Mouse (Mus musculus) liver, adult 2 months (tissue): ENCODE data around the gene Col15a1. TPM values are rescaled to one million over a fixed set of nuclear protein-coding genes. Genes with fewer than 3 reads are reported as not detected.

ENCODE experiments used
- DNase-seq: peaks from one replicate; pipeline ENCODE4 v3.0.0-alpha.2; 2011; ENCODE audit warnings: low read depth, low spot score; ENCODE audit errors: extremely low read depth
- H3K27ac ChIP-seq: fragments of 200-500 bp; replicated peaks from 2 replicates; pipeline ENCODE4 v1.5.1; 2012; ENCODE audit warnings: low read depth, mild to moderate bottlenecking, control low read depth, inconsistent platforms, low read length; ENCODE audit not compliant: insufficient read depth
- H3K27me3 ChIP-seq: fragments of 200-500 bp; 2 replicates; pipeline ENCODE4 v1.6.1; 2012; ENCODE audit warnings: mild to moderate bottlenecking, moderate library complexity, low read length, inconsistent platforms; ENCODE audit not compliant: control insufficient read depth, insufficient read depth
- H3K36me3 ChIP-seq: fragments of 200-500 bp; 2 replicates; pipeline ENCODE4 v1.6.1; 2012; ENCODE audit warnings: low read length, inconsistent platforms; ENCODE audit not compliant: control insufficient read depth, insufficient read depth
- H3K4me1 ChIP-seq: fragments of 200-500 bp; 2 replicates; pipeline ENCODE4 v1.6.1; 2011; ENCODE audit warnings: low read length; ENCODE audit not compliant: control insufficient read depth, insufficient read depth
- H3K4me3 ChIP-seq: fragments of 200-500 bp; 2 replicates; pipeline ENCODE4 v1.5.1; 2011; ENCODE audit warnings: low read depth, mild to moderate bottlenecking, control low read depth, low read length, moderate library complexity; ENCODE audit not compliant: insufficient read depth
- H3K79me2 ChIP-seq: fragments of 200-500 bp; 2 replicates; pipeline ENCODE4 v1.6.1; 2012; ENCODE audit warnings: inconsistent platforms, mild to moderate bottlenecking, low read length, moderate library complexity; ENCODE audit not compliant: control insufficient read depth, insufficient read depth
- H3K9ac ChIP-seq: fragments of 200-500 bp; 2 replicates; pipeline ENCODE4 v1.6.1; 2012; ENCODE audit warnings: low read depth, mild to moderate bottlenecking, control low read depth, inconsistent platforms, low read length
- CTCF ChIP-seq: fragments of 200-500 bp; IDR thresholded peaks from 2 replicates; pipeline ENCODE4 v1.5.1; 2011; ENCODE audit warnings: low read depth, low read length, control low read depth
- POLR2A ChIP-seq: fragments of 200-500 bp; IDR thresholded peaks from 2 replicates; pipeline ENCODE4 v1.6.1; 2011; ENCODE audit warnings: low read length, control low read depth; ENCODE audit not compliant: insufficient read depth; ENCODE audit errors: extremely low read depth
- WGBS: fragments of 180-500 bp; shearing (Covaris S2); methylation state at CpG from one replicate; pipeline ENCODE4 v1.1.7; 2018; 5-methylcytosine and 5-hydroxymethylcytosine counted together
- polyA plus RNA-seq: library from polyadenylated mRNA; depleted of rRNA; stranded (reverse); fragments of >200 nt; gene quantifications from 2 replicates; pipeline ENCODE4 v1.2.3, GENCODE M21; 2012
- total RNA-seq: library from RNA; depleted of rRNA; stranded (reverse); fragments of >200 nt; gene quantifications from 2 replicates; pipeline ENCODE4 v1.2.3, GENCODE M21; 2014

The Col15a1 gene
- total and polyA plus RNA-seq, 2 experiments, result 4.9 TPM

DNA sequence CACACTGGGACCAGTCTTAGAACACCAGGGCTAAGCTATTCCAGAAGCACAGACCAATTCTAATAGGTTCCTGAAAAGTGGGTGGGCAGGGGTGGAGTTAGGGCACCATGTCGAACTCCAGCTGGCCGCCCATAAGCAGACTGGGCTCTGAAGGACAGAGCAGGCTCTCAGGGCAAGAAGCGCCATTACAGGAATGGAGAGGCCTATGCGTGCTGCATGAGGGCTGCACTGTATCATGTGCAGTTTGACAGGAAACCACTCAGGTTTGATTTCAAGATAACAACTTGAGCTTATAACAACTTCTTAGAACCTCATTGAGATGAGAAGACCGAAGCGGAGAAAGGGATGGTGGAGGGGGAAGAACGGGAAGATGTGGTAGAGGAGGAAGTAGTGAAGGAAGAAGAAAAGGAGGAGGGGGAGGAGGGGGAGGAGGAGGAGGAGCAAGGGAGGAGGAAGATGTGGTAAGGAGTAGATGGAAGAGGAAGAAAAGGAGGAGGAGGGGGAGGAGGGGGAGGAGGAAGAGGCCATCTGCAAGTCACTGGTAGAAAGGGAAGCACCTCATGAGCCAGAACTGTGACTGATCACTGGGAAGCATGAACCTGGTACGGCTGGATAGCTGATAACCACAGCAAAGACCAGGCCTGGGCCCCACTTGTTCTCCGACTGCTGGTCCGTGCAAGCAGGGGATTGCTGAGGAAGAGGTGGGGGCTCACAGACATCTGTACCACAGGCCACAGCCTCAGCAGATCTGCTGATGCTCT lies 111.8 kb downstream of the Col15a1 start:
- Histone ChIP-seq H3K27me3 (no peaks in the 10 kb centered on the region), H3K27ac (0 out of 2 replicates have a peak overlapping the region, but pooled peaks have one; percentile 19), H3K9ac (no peak overlapping the region), H3K79me2 (no peaks in the 10 kb centered on the region), H3K4me3 (no peak overlapping the region), H3K36me3 (no peaks in the 10 kb centered on the region), H3K4me1 (no peaks in the 10 kb centered on the region)
- DNase-seq, result peak; percentile 27
- WGBS, result 85% methylated on average over 10 of the region's 10 CpGs
- no peak for TF ChIP-seq POLR2A
- no peak for TF ChIP-seq CTCF

- no peak for TF ChIP-seq POLR2A
- TF ChIP-seq CTCF, result no peak
- WGBS, result 84% methylated on average over 3 of the region's 3 CpGs
- Histone ChIP-seq H3K4me3 (no peak overlapping the region), H3K79me2 (no peaks in the 10 kb centered on the region), H3K27me3 (no peaks in the 10 kb centered on the region), H3K36me3 (no peaks in the 10 kb centered on the region), H3K9ac (no peak overlapping the region), H3K4me1 (no peaks in the 10 kb centered on the region), H3K27ac (no peak overlapping the region)
- no peak for DNase-seq
Observed at GRCm38 (mm10) chr4:47322315-47322714, 114.4 kb downstream of the Col15a1 start.

DNA sequence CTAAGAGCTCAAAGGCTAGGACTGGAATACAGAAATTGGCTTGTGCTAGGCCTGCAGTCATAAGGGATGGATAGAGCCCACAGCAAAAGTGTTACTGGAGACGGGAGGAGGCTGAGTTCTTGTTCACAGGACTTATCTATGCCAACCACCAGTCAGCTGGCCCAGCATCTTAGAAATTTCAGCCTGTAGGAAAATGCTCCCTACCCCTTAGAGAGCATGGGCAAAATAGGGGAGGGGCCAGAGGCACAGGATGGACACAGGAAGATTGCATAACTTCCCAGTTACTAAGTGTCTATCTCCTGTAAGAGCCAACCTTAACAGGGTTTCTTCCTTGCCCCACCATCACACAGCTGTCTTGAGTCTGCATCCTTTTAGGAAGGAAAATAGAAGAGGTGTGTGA lies 116.2 kb downstream of the Col15a1 start:
- Histone ChIP-seq H3K27ac (no peak overlapping the region), H3K4me1 (no peaks in the 10 kb centered on the region), H3K4me3 (no peak overlapping the region), H3K27me3 (no peaks in the 10 kb centered on the region), H3K79me2 (no peaks in the 10 kb centered on the region), H3K9ac (no peak overlapping the region), H3K36me3 (no peaks in the 10 kb centered on the region)
- WGBS, result 81% methylated on average over 1 of the region's 1 CpGs
- DNase-seq, result no peak
- TF ChIP-seq CTCF, result no peak
- TF ChIP-seq POLR2A, result no peak

DNA sequence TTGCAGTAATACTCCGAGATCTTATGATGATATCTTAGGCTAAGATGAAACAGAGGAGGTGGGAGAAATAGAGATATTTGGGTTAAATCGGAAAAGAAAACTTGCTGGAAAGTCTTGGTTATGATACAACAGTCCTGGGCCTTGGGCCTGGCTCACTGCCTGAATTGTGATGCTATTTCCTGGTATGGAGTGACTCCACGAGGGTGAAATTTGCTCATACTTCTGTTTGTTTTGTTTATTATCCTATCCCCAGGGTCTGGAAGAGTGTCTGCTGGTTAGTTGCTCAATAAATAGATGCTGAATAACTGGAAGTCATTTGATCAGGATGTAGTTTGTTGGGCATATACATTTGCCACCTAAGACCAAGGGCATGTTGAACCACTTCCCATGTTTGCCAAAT lies 119.8 kb downstream of the Col15a1 start:
- no peak overlapping the region for H3K9ac ChIP-seq
- H3K27ac ChIP-seq, result no peak overlapping the region
- H3K27me3 ChIP-seq, result no peaks in the 10 kb centered on the region
- no peaks in the 10 kb centered on the region for H3K79me2 ChIP-seq
- no peak for TF ChIP-seq CTCF
- no peak for TF ChIP-seq POLR2A
- DNase-seq, result no peak
- H3K36me3 ChIP-seq, result no peaks in the 10 kb centered on the region
- H3K4me1 ChIP-seq, result no peaks in the 10 kb centered on the region
- H3K4me3 ChIP-seq, result no peak overlapping the region
- WGBS, result 73% methylated on average over 3 of the region's 3 CpGs

- H3K4me3 ChIP-seq, result no peak overlapping the region
- no peaks in the 10 kb centered on the region for H3K36me3 ChIP-seq
- H3K27me3 ChIP-seq, result no peaks in the 10 kb centered on the region
- 8% methylated on average over 1 of the region's 1 CpGs for WGBS
- H3K4me1 ChIP-seq, result no peaks in the 10 kb centered on the region
- no peaks in the 10 kb centered on the region for H3K79me2 ChIP-seq
- DNase-seq, result no peak
- H3K9ac ChIP-seq, result no peak overlapping the region
- no peak overlapping the region for H3K27ac ChIP-seq
- TF ChIP-seq POLR2A, result no peak
- TF ChIP-seq CTCF, result no peak
Observed at GRCm38 (mm10) chr4:47329285-47329684, 121.3 kb downstream of the Col15a1 start.

GRCm38 (mm10) chr4:47330378-47331052 lies 122.6 kb downstream of the Col15a1 start:
- WGBS, result 90% methylated on average over 13 of the region's 13 CpGs
- Histone ChIP-seq H3K4me1 (no peaks in the 10 kb centered on the region), H3K36me3 (no peaks in the 10 kb centered on the region), H3K4me3 (no peak overlapping the region), H3K27me3 (no peaks in the 10 kb centered on the region), H3K9ac (no peak overlapping the region), H3K27ac (no peak overlapping the region), H3K79me2 (no peaks in the 10 kb centered on the region)
- DNase-seq, result no peak
- TF ChIP-seq CTCF (no peak), POLR2A (no peak)
